Mouse (Mus musculus): ENCODE measurements around the gene Cyb5d1. TPM values are rescaled to one million over a fixed set of nuclear protein-coding genes. Genes with fewer than 3 reads are reported as not detected.
A peak's percentile ranks its signal among the peaks of the same experiment; 100 is the strongest.

The Cyb5d1 gene
- polyA plus RNA-seq, 1 experiment from 2014 or later = 22.1 TPM

- Histone ChIP-seq H3K9ac (ENCODE audit: low read length) (peak overlapping the region; percentile 94), H3K9me3 (ENCODE audit: control insufficient read depth, low read length) (no peaks in the 10 kb centered on the region), H3K4me3 (ENCODE audit: control insufficient read depth in 1 of 2, insufficient read depth in 1 of 2, low read depth in 1 of 2, low read length in 2 of 2) (peak overlapping the region; percentile 75), H3K4me2 (ENCODE audit: low read length) (peak overlapping the region; percentile 77), H3K4me1 (ENCODE audit: control insufficient read depth in 2 of 2, insufficient read depth in 2 of 2, low read length in 2 of 2) (peaks cover 37 to 44% of the 10 kb centered on the region in 2 experiments), H3K36me3 (ENCODE audit: control insufficient read depth, insufficient read depth, low read length) (peaks cover 37% of the 10 kb centered on the region), H3K27me3 (ENCODE audit: control insufficient read depth, insufficient read depth, low read length) (no peaks in the 10 kb centered on the region), H3K27ac (replicated peaks in 1 of 2; ENCODE audit: control insufficient read depth in 1 of 2, insufficient read depth in 1 of 2, low read depth in 2 of 2, low read length in 2 of 2) (peak overlapping the region; percentile 98 to 99)
- under 1% methylated on average over 26 of the region's 26 CpGs for WGBS
- peak; percentile 62 for ATAC-seq (ENCODE audit: insufficient number of reproducible peaks, insufficient read depth, low FRiP score, low read depth)
Observed at GRCm38 (mm10) chr11:69411073-69411535, 15.7 kb upstream of the Cyb5d1 start.

- peak; percentile 0; the same call in 1 of the 2 replicates for ATAC-seq (ENCODE audit: insufficient number of reproducible peaks, insufficient read depth, low FRiP score, low read depth)
- Histone ChIP-seq H3K9me3 (ENCODE audit: control insufficient read depth, low read length) (no peaks in the 10 kb centered on the region), H3K4me1 (ENCODE audit: control insufficient read depth in 2 of 2, insufficient read depth in 2 of 2, low read length in 2 of 2) (peaks cover 37 to 44% of the 10 kb centered on the region in 2 experiments), H3K27me3 (ENCODE audit: control insufficient read depth, insufficient read depth, low read length) (no peaks in the 10 kb centered on the region), H3K4me3 (ENCODE audit: control insufficient read depth in 1 of 2, insufficient read depth in 1 of 2, low read depth in 1 of 2, low read length in 2 of 2) (peak overlapping the region; percentile 75), H3K36me3 (ENCODE audit: control insufficient read depth, insufficient read depth, low read length) (peaks cover 44% of the 10 kb centered on the region), H3K27ac (replicated peaks in 1 of 2; ENCODE audit: control insufficient read depth in 1 of 2, insufficient read depth in 1 of 2, low read depth in 2 of 2, low read length in 2 of 2) (peak overlapping the region; percentile 98 to 99), H3K9ac (ENCODE audit: low read length) (peak overlapping the region; percentile 94), H3K4me2 (ENCODE audit: low read length) (peak overlapping the region; percentile 77)
- 1% methylated on average over 41 of the region's 41 CpGs for WGBS
Observed at GRCm38 (mm10) chr11:69410310-69411072, 15.1 kb upstream of the Cyb5d1 start.

GRCm38 (mm10) chr11:69410045-69410309, 14.5 kb upstream of the Cyb5d1 start:
- no peaks in the 10 kb centered on the region for H3K9me3 ChIP-seq (ENCODE audit: control insufficient read depth, low read length)
- peak overlapping the region; percentile 98 to 99 for H3K27ac ChIP-seq (replicated peaks in 1 of 2; ENCODE audit: control insufficient read depth in 1 of 2, insufficient read depth in 1 of 2, low read depth in 2 of 2, low read length in 2 of 2)
- peak overlapping the region; percentile 77 for H3K4me2 ChIP-seq (ENCODE audit: low read length)
- peak overlapping the region; percentile 94 for H3K9ac ChIP-seq (ENCODE audit: low read length)
- WGBS = 0% methylated on average over 18 of the region's 18 CpGs
- ATAC-seq (ENCODE audit: insufficient number of reproducible peaks, insufficient read depth, low FRiP score, low read depth) = no peak
- H3K36me3 ChIP-seq (ENCODE audit: control insufficient read depth, insufficient read depth, low read length) = peaks cover 49% of the 10 kb centered on the region
- H3K27me3 ChIP-seq (ENCODE audit: control insufficient read depth, insufficient read depth, low read length) = no peaks in the 10 kb centered on the region
- H3K4me1 ChIP-seq (ENCODE audit: control insufficient read depth in 2 of 2, insufficient read depth in 2 of 2, low read length in 2 of 2) = peaks cover 36 to 42% of the 10 kb centered on the region in 2 experiments
- H3K4me3 ChIP-seq (ENCODE audit: control insufficient read depth in 1 of 2, insufficient read depth in 1 of 2, low read depth in 1 of 2, low read length in 2 of 2) = peak overlapping the region; percentile 75

- Histone ChIP-seq H3K27me3 (ENCODE audit: control insufficient read depth, insufficient read depth, low read length) (no peaks in the 10 kb centered on the region), H3K9ac (ENCODE audit: low read length) (peak overlapping the region; percentile 94), H3K4me3 (ENCODE audit: control insufficient read depth in 1 of 2, insufficient read depth in 1 of 2, low read depth in 1 of 2, low read length in 2 of 2) (peak overlapping the region; percentile 75), H3K36me3 (ENCODE audit: control insufficient read depth, insufficient read depth, low read length) (peaks cover 53% of the 10 kb centered on the region), H3K9me3 (ENCODE audit: control insufficient read depth, low read length) (no peaks in the 10 kb centered on the region), H3K27ac (replicated peaks in 1 of 2; ENCODE audit: control insufficient read depth in 1 of 2, insufficient read depth in 1 of 2, low read depth in 2 of 2, low read length in 2 of 2) (peak overlapping the region; percentile 98 to 99), H3K4me1 (ENCODE audit: control insufficient read depth in 2 of 2, insufficient read depth in 2 of 2, low read length in 2 of 2) (peaks cover 32 to 37% of the 10 kb centered on the region in 2 experiments), H3K4me2 (ENCODE audit: low read length) (peak overlapping the region; percentile 77)
- under 1% methylated on average over 43 of the region's 46 CpGs for WGBS
- peak; percentile 45 for ATAC-seq (ENCODE audit: insufficient number of reproducible peaks, insufficient read depth, low FRiP score, low read depth)
Observed at GRCm38 (mm10) chr11:69409378-69410044, 14.1 kb upstream of the Cyb5d1 start.

GRCm38 (mm10) chr11:69408541-69409377, 13.3 kb upstream of the Cyb5d1 start:
- Histone ChIP-seq H3K36me3 (ENCODE audit: control insufficient read depth, insufficient read depth, low read length) (peaks cover 61% of the 10 kb centered on the region), H3K4me1 (ENCODE audit: control insufficient read depth in 2 of 2, insufficient read depth in 2 of 2, low read length in 2 of 2) (peaks cover 24 to 29% of the 10 kb centered on the region in 2 experiments)
- peak; percentile 49 for ATAC-seq (ENCODE audit: insufficient number of reproducible peaks, insufficient read depth, low FRiP score, low read depth)

GRCm38 (mm10) chr11:69407724-69408004, 12.2 kb upstream of the Cyb5d1 start:
- H3K9ac ChIP-seq (ENCODE audit: low read length) = no peak overlapping the region
- H3K27me3 ChIP-seq (ENCODE audit: control insufficient read depth, insufficient read depth, low read length) = no peaks in the 10 kb centered on the region
- no peak overlapping the region for H3K27ac ChIP-seq (replicated peaks in 1 of 2; ENCODE audit: control insufficient read depth in 1 of 2, insufficient read depth in 1 of 2, low read depth in 2 of 2, low read length in 2 of 2)
- H3K9me3 ChIP-seq (ENCODE audit: control insufficient read depth, low read length) = no peaks in the 10 kb centered on the region
- 80% methylated on average over 4 of the region's 4 CpGs for WGBS
- ATAC-seq (ENCODE audit: insufficient number of reproducible peaks, insufficient read depth, low FRiP score, low read depth) = no peak
- no peak overlapping the region for H3K4me3 ChIP-seq (ENCODE audit: control insufficient read depth in 1 of 2, insufficient read depth in 1 of 2, low read depth in 1 of 2, low read length in 2 of 2)
- H3K4me1 ChIP-seq (ENCODE audit: control insufficient read depth in 2 of 2, insufficient read depth in 2 of 2, low read length in 2 of 2) = peaks cover 14 to 19% of the 10 kb centered on the region in 2 experiments
- peaks cover 62% of the 10 kb centered on the region for H3K36me3 ChIP-seq (ENCODE audit: control insufficient read depth, insufficient read depth, low read length)
- peak overlapping the region; percentile 77 for H3K4me2 ChIP-seq (ENCODE audit: low read length)

More at GRCm38 (mm10) chr11:69408541-69409377, 13.3 kb upstream of the Cyb5d1 start:
- H3K4me3 ChIP-seq (ENCODE audit: control insufficient read depth in 1 of 2, insufficient read depth in 1 of 2, low read depth in 1 of 2, low read length in 2 of 2) = peak overlapping the region; percentile 75
- H3K27ac ChIP-seq (replicated peaks in 1 of 2; ENCODE audit: control insufficient read depth in 1 of 2, insufficient read depth in 1 of 2, low read depth in 2 of 2, low read length in 2 of 2) = peak overlapping the region; percentile 96 to 98
- peak overlapping the region; percentile 94 for H3K9ac ChIP-seq (ENCODE audit: low read length)
- peak overlapping the region; percentile 77 for H3K4me2 ChIP-seq (ENCODE audit: low read length)
- whole genome bisulfite sequencing = under 1% methylated on average over 33 of the region's 33 CpGs
- H3K9me3 ChIP-seq (ENCODE audit: control insufficient read depth, low read length) = no peaks in the 10 kb centered on the region
- no peaks in the 10 kb centered on the region for H3K27me3 ChIP-seq (ENCODE audit: control insufficient read depth, insufficient read depth, low read length)

GRCm38 (mm10) chr11:69406867-69407723, 11.7 kb upstream of the Cyb5d1 start:
- Histone ChIP-seq H3K36me3 (ENCODE audit: control insufficient read depth, insufficient read depth, low read length) (peaks cover 62% of the 10 kb centered on the region), H3K4me2 (ENCODE audit: low read length) (no peak overlapping the region)
- 88% methylated on average over 16 of the region's 16 CpGs for WGBS

More at GRCm38 (mm10) chr11:69406867-69407723, 11.7 kb upstream of the Cyb5d1 start:
- Histone ChIP-seq H3K27me3 (ENCODE audit: control insufficient read depth, insufficient read depth, low read length) (no peaks in the 10 kb centered on the region), H3K9ac (ENCODE audit: low read length) (no peak overlapping the region), H3K9me3 (ENCODE audit: control insufficient read depth, low read length) (no peaks in the 10 kb centered on the region), H3K4me1 (ENCODE audit: control insufficient read depth in 2 of 2, insufficient read depth in 2 of 2, low read length in 2 of 2) (peaks cover 10 to 13% of the 10 kb centered on the region in 2 experiments), H3K4me3 (ENCODE audit: control insufficient read depth in 1 of 2, insufficient read depth in 1 of 2, low read depth in 1 of 2, low read length in 2 of 2) (no peak overlapping the region), H3K27ac (replicated peaks in 1 of 2; ENCODE audit: control insufficient read depth in 1 of 2, insufficient read depth in 1 of 2, low read depth in 2 of 2, low read length in 2 of 2) (no peak overlapping the region)
- no peak for ATAC-seq (ENCODE audit: insufficient number of reproducible peaks, insufficient read depth, low FRiP score, low read depth)

All from heart, embryonic 14.5 days (tissue).